Mouse (Mus musculus) ES-Bruce4 (cell line): ENCODE data around the gene Cabp4. TPM values are rescaled to one million over a fixed set of nuclear protein-coding genes. Genes with fewer than 3 reads are reported as not detected.
"Not testable (repeated sequence)": the region's sequence is repeated elsewhere in the genome, so short reads cannot be mapped to it uniquely, and the experiment has no call there.

Experiments used
- H3K27ac ChIP-seq: 2 replicates; pipeline ENCODE4 v1.5.1; 2012; ENCODE audit warnings: low read length, inconsistent platforms; ENCODE audit not compliant: insufficient read depth
- H3K27me3 ChIP-seq: 2 replicates; pipeline ENCODE4 v1.6.1; 2012; ENCODE audit warnings: mild to moderate bottlenecking, low read length, inconsistent platforms; ENCODE audit not compliant: control insufficient read depth, poor library complexity, insufficient read depth, severe bottlenecking
- H3K36me3 ChIP-seq: 2 replicates; pipeline ENCODE4 v1.6.1; 2012; ENCODE audit warnings: inconsistent platforms, mild to moderate bottlenecking, low read length, moderate library complexity; ENCODE audit not compliant: control insufficient read depth, poor library complexity, insufficient read depth, severe bottlenecking
- H3K4me1 ChIP-seq: one replicate; pipeline ENCODE4 v1.8.1; 2011; ENCODE audit warnings: low read length; ENCODE audit not compliant: control insufficient read depth, insufficient read depth
- H3K4me3 ChIP-seq: 2 replicates; pipeline ENCODE4 v1.5.1; 2011; ENCODE audit warnings: low read depth, mild to moderate bottlenecking, low read length
- H3K9ac ChIP-seq: 2 replicates; pipeline ENCODE4 v1.6.1; 2012; ENCODE audit warnings: low read depth, mild to moderate bottlenecking, inconsistent platforms; ENCODE audit not compliant: poor library complexity, severe bottlenecking
- H3K9me3 ChIP-seq: replicated peaks from 2 replicates; pipeline ENCODE4 v1.6.1; 2012; ENCODE audit warnings: mild to moderate bottlenecking, low read length, inconsistent platforms; ENCODE audit not compliant: control insufficient read depth, poor library complexity, insufficient read depth, severe bottlenecking
- CTCF ChIP-seq: IDR thresholded peaks from one replicate; pipeline ENCODE4 v1.8.1; 2011; ENCODE audit warnings: low read depth, low read length
- EP300 ChIP-seq: IDR thresholded peaks from 2 replicates; pipeline ENCODE4 v1.6.1; 2011; ENCODE audit warnings: low read depth, low read length; ENCODE audit not compliant: insufficient read depth
- POLR2A ChIP-seq: IDR thresholded peaks from one replicate; pipeline ENCODE4 v1.8.1; 2011; ENCODE audit warnings: low read length; ENCODE audit not compliant: insufficient read depth
- polyA plus RNA-seq: library from polyadenylated mRNA; stranded (reverse); fragments of >200 nt; gene quantifications from 2 replicates; pipeline ENCODE4 v1.2.4, GENCODE M21; 2011; ENCODE audit warnings: low read depth; ENCODE audit not compliant: missing spikeins, insufficient read depth, insufficient read length

The Cabp4 gene
- polyA plus RNA-seq, 1 experiment: not detected

DNA sequence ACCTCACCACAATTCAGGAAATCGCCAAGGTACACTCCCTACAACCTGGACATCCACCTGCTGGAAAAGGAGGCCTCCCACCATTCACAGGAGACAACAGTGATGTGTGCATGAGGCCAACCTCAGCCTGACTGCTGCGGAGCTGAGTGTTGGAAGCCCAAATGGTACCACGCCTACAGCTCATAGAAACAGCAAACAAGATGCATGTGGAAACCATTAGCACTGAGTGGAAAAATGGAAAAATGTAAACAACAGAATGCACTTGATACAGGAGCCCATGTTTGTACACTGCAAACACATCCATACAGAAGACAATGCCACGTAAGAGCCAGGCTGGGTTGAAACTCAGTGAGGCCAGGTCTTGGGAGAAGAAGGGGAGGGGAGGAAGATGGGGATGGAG lies 19.4 kb downstream of the Cabp4 start:
- no peaks in the 10 kb centered on the region for H3K27me3 ChIP-seq
- peaks cover 1% of the 10 kb centered on the region for H3K4me1 ChIP-seq

DNA sequence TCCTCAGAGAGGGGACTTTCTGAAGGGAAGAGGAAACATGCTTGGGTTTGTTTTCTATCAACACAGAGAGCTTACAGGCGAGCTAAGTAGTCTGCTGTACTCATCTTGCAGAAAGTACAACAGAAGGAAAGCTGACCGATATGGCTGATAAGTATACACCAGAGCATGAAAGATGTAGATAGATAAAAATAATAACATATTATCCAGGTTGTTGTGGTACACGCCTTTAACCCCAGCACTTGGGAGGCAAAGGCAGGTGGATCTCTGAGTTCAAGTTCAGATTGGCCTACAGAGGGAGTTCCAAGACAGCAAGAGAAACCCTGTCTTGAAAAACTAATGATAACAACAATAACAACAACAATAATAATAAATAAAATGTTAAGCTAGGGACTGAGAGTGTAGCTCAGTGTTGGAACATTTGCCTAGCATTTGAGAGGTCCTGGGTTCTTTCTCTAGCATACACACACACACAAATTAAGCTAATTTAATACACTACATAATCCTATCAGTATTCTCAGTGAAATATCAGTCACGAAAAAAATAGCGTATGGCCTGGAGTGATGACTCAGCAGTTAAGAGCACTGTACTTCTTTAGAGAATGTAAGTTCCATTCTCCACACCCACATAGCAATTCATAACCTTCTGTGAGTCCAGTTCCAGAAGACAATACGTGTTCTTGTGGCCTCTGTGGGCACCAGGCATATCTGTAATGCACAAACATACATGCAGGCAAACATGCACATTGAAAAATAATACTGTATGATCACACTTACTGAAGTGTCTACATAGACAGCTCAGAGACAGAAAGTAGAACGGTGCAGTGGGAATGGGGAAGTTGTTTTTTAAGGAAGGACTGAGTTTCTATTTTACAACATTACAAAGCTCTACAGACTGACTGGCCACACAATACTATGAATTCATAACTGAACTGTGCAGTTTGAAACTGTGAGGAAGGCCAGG lies 21.1 kb downstream of the Cabp4 start:
- TF ChIP-seq EP300 (no peak), POLR2A (no peak), CTCF (no peak)
- no peak overlapping the region for H3K9ac ChIP-seq
- H3K4me1 ChIP-seq: peaks cover 1% of the 10 kb centered on the region
- H3K27me3 ChIP-seq: no peaks in the 10 kb centered on the region
- no peaks in the 10 kb centered on the region for H3K9me3 ChIP-seq
- no peak overlapping the region for H3K27ac ChIP-seq
- H3K4me3 ChIP-seq: no peak overlapping the region
- H3K36me3 ChIP-seq: no peaks in the 10 kb centered on the region

More for the DNA sequence above, 19.4 kb downstream of the Cabp4 start:
- Histone ChIP-seq H3K9ac (no peak overlapping the region), H3K27ac (no peak overlapping the region), H3K36me3 (no peaks in the 10 kb centered on the region), H3K4me3 (no peak overlapping the region), H3K9me3 (no peaks in the 10 kb centered on the region)
- no peak for TF ChIP-seq CTCF
- TF ChIP-seq POLR2A: no peak
- TF ChIP-seq EP300: no peak

GRCm38 (mm10) chr19:4121896-4122295 lies 21.9 kb downstream of the Cabp4 start:
- H3K9me3 ChIP-seq, H3K4me3 ChIP-seq, H3K36me3 ChIP-seq, H3K9ac ChIP-seq, H3K27ac ChIP-seq, H3K27me3 ChIP-seq, H3K4me1 ChIP-seq: not testable (repeated sequence)

GRCm38 (mm10) chr19:4121097-4121805 lies 22.6 kb downstream of the Cabp4 start:
- Histone ChIP-seq H3K9ac (peak overlapping the region; percentile 39), H3K36me3 (no peaks in the 10 kb centered on the region), H3K4me1 (no peaks in the 10 kb centered on the region), H3K27ac (no peak overlapping the region), H3K27me3 (no peaks in the 10 kb centered on the region), H3K9me3 (no peaks in the 10 kb centered on the region), H3K4me3 (peak overlapping the region; percentile 73)
- TF ChIP-seq CTCF (no peak), EP300 (0 out of 2 replicates have a peak, but pooled peaks have one; percentile 15), POLR2A (peak; percentile 58)

GRCm38 (mm10) chr19:4120496-4120895 lies 23.3 kb downstream of the Cabp4 start:
- no peak overlapping the region for H3K4me3 ChIP-seq
- H3K36me3 ChIP-seq: no peaks in the 10 kb centered on the region
- no peak overlapping the region for H3K27ac ChIP-seq
- no peaks in the 10 kb centered on the region for H3K27me3 ChIP-seq
- TF ChIP-seq EP300 (no peak), CTCF (no peak), POLR2A (no peak)
- no peak overlapping the region for H3K9ac ChIP-seq
- H3K9me3 ChIP-seq: no peaks in the 10 kb centered on the region
- H3K4me1 ChIP-seq: no peaks in the 10 kb centered on the region
